Comparison of ENCODE assay signal across 11 mouse cellular contexts in genomic region chr16:91865570-91866257, GRCm38 (mm10).
DNase-seq lines count a peak whose midpoint lies in the region; ATAC-seq lines count a peak whose summit lies in the region.
"Had no signal": no experiment of that assay in that cellular context is flagged by ENCODE, and none has a peak within 500 bp of the region (broad histone marks: within the 10 kb centered on the region; RNA-seq: fewer than 3 reads in every experiment).

No protein-coding gene starts in this region.

- H3K4me3 ChIP-seq in heart, embryonic 10.5 days = no peak overlapping the region
- no peak overlapping the region for H3K4me3 ChIP-seq in neural tube, embryonic 13.5 days
- H3K4me3 ChIP-seq in neural tube, embryonic 15.5 days (replicated peaks) = no peak overlapping the region
- H3K4me3 ChIP-seq: embryonic facial prominence, embryonic 12.5 days had no signal

- no peak overlapping the region for H3K4me2 ChIP-seq in neural tube, embryonic 13.5 days
- H3K4me2 ChIP-seq in neural tube, embryonic 15.5 days = no peak overlapping the region
- H3K4me2 ChIP-seq: embryonic facial prominence, embryonic 12.5 days had no signal

- H3K36me3 ChIP-seq in heart, embryonic 10.5 days = peaks cover 59% of the 10 kb centered on the region
- H3K36me3 ChIP-seq in neural tube, embryonic 13.5 days = peaks cover 76% of the 10 kb centered on the region
- peaks cover 57% of the 10 kb centered on the region for H3K36me3 ChIP-seq in neural tube, embryonic 15.5 days

- ATAC-seq in neural tube, embryonic 13.5 days (ENCODE audit: low read depth) = no peak
- ATAC-seq in neural tube, embryonic 15.5 days (ENCODE audit: low FRiP score) = no peak
- ATAC-seq: midbrain, embryonic 16.5 days had no signal

- H3K27ac ChIP-seq in heart, embryonic 10.5 days = peak overlapping the region; percentile 63
- 0 out of 2 replicates have a peak overlapping the region, but pooled peaks have one; percentile 23 for H3K27ac ChIP-seq in neural tube, embryonic 13.5 days (replicated peaks)
- no peak overlapping the region for H3K27ac ChIP-seq in neural tube, embryonic 15.5 days (replicated peaks)
- H3K27ac ChIP-seq: embryonic facial prominence, embryonic 12.5 days had no signal

- WGBS in heart, embryonic 10.5 days = 70% methylated on average over 7 of the region's 7 CpGs
- WGBS in neural tube, embryonic 13.5 days = 81% methylated on average over 7 of the region's 7 CpGs
- 76% methylated on average over 7 of the region's 7 CpGs for WGBS in neural tube, embryonic 15.5 days

- intact Hi-C loops in heart, postnatal 14 days (cut with DNase I) = no loop called here

- H3K27me3 ChIP-seq in heart, embryonic 10.5 days (ENCODE audit: insufficient read depth, poor library complexity, severe bottlenecking) = no peaks in the 10 kb centered on the region
- no peaks in the 10 kb centered on the region for H3K27me3 ChIP-seq in neural tube, embryonic 13.5 days
- no peaks in the 10 kb centered on the region for H3K27me3 ChIP-seq in neural tube, embryonic 15.5 days (replicated peaks)
- H3K27me3 ChIP-seq: embryonic facial prominence, embryonic 12.5 days had no signal

- H3K9me3 ChIP-seq in heart, embryonic 10.5 days = no peaks in the 10 kb centered on the region
- H3K9me3 ChIP-seq in neural tube, embryonic 13.5 days = no peaks in the 10 kb centered on the region
- no peaks in the 10 kb centered on the region for H3K9me3 ChIP-seq in neural tube, embryonic 15.5 days (replicated peaks)
- H3K9me3 ChIP-seq: embryonic facial prominence, embryonic 12.5 days had no signal

- no peak overlapping the region for H3K9ac ChIP-seq in neural tube, embryonic 13.5 days
- 0 out of 2 replicates have a peak overlapping the region, but pooled peaks have one; percentile 1 for H3K9ac ChIP-seq in neural tube, embryonic 15.5 days (replicated peaks)
- H3K9ac ChIP-seq: embryonic facial prominence, embryonic 12.5 days had no signal

- peaks cover 49% of the 10 kb centered on the region for H3K4me1 ChIP-seq in heart, embryonic 10.5 days
- peaks cover 39% of the 10 kb centered on the region for H3K4me1 ChIP-seq in neural tube, embryonic 13.5 days (replicated peaks)
- peaks cover 27% of the 10 kb centered on the region for H3K4me1 ChIP-seq in neural tube, embryonic 15.5 days

- no peak for DNase-seq in heart, embryonic 10.5 days (ENCODE audit: low spot score)
- DNase-seq in heart, adult 9 months (ENCODE audit: low spot score in 2 of 2) = no peak
- DNase-seq in neural tube, embryonic 10.5 days (ENCODE audit: extremely low spot score, low spot score) = no peak
- peak; percentile 35 to 50 for DNase-seq in heart, postnatal 14 days
- DNase-seq in testis, postnatal 14 days (ENCODE audit: low spot score) = no peak
- no peak for DNase-seq in spleen, adult 18-20 months
- DNase-seq: thymus, postnatal 36 days had no signal

Comparison
In these comparisons a context has a peak if more than half of its experiments do, and no peak if none do; other contexts are left out.
1. DNase-seq: peak in heart, postnatal 14 days (2 of 2); none in heart, embryonic 10.5 days (single experiment), heart, adult 9 months (0 of 2), neural tube, embryonic 10.5 days (single experiment), testis, postnatal 14 days (single experiment) and spleen, adult 18-20 months (0 of 2).